Mouse (Mus musculus): ENCODE measurements around the gene Cfap157. TPM values are rescaled to one million over a fixed set of nuclear protein-coding genes. Genes with fewer than 3 reads are reported as not detected.

Gene Cfap157
- polyA plus RNA-seq, 1 experiment from 2014 or later, result 0.44 TPM

DNA sequence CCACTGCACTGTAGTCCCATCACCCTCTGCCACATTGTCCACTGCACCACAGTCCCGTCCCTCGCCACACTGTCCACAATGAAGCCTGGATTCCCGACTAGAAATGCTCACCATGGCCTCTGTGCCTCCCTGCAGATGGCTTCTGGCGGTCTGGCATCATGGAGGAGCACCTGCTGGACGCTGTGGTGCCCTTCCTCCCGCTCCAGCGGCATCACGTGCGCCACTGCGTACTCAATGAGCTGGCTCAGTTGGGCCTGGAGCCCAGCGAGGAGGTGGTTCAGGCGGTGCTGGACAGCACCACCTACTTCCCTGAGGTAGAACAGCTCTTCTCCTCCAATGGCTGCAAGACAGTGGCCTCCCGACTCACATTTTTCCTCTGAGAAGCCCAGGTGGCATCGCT is 22.9 kb downstream of the Cfap157 start:
- peaks cover 19% of the 10 kb centered on the region for H3K4me1 ChIP-seq
- no peak overlapping the region for H3K4me3 ChIP-seq
- H3K27me3 ChIP-seq (replicated peaks), result no peaks in the 10 kb centered on the region
- no peak overlapping the region for H3K9ac ChIP-seq
- no peaks in the 10 kb centered on the region for H3K9me3 ChIP-seq (replicated peaks)
- H3K36me3 ChIP-seq, result peaks cover 42% of the 10 kb centered on the region
- no peak for ATAC-seq
- no peak overlapping the region for H3K27ac ChIP-seq
- H3K4me2 ChIP-seq, result no peak overlapping the region
- 84% methylated on average over 14 of the region's 14 CpGs for WGBS (ENCODE audit: insufficient replicate concordance)

- WGBS (ENCODE audit: insufficient replicate concordance), result 65% methylated on average over 2 of the region's 2 CpGs
- no peak for ATAC-seq
- no peak overlapping the region for H3K27ac ChIP-seq
Measured at GRCm38 (mm10) chr2:32759001-32759400, 25.2 kb downstream of the Cfap157 start.

GRCm38 (mm10) chr2:32758503-32758902 is 25.7 kb downstream of the Cfap157 start:
- 77% methylated on average over 8 of the region's 8 CpGs for WGBS (ENCODE audit: insufficient replicate concordance)
- no peaks in the 10 kb centered on the region for H3K9me3 ChIP-seq (replicated peaks)
- H3K27me3 ChIP-seq (replicated peaks), result no peaks in the 10 kb centered on the region
- H3K4me1 ChIP-seq, result peaks cover 19% of the 10 kb centered on the region
- ATAC-seq, result no peak
- peak overlapping the region; percentile 12; the same call in 1 of the 2 replicates for H3K9ac ChIP-seq
- no peak overlapping the region for H3K4me2 ChIP-seq
- H3K4me3 ChIP-seq, result no peak overlapping the region
- H3K36me3 ChIP-seq, result peaks cover 49% of the 10 kb centered on the region
- H3K27ac ChIP-seq, result no peak overlapping the region

More at GRCm38 (mm10) chr2:32759001-32759400, 25.2 kb downstream of the Cfap157 start:
- H3K9me3 ChIP-seq (replicated peaks), result no peaks in the 10 kb centered on the region
- no peaks in the 10 kb centered on the region for H3K27me3 ChIP-seq (replicated peaks)
- no peak overlapping the region for H3K4me2 ChIP-seq
- H3K9ac ChIP-seq, result no peak overlapping the region
- H3K4me1 ChIP-seq, result peaks cover 19% of the 10 kb centered on the region
- H3K36me3 ChIP-seq, result peaks cover 49% of the 10 kb centered on the region
- no peak overlapping the region for H3K4me3 ChIP-seq

DNA sequence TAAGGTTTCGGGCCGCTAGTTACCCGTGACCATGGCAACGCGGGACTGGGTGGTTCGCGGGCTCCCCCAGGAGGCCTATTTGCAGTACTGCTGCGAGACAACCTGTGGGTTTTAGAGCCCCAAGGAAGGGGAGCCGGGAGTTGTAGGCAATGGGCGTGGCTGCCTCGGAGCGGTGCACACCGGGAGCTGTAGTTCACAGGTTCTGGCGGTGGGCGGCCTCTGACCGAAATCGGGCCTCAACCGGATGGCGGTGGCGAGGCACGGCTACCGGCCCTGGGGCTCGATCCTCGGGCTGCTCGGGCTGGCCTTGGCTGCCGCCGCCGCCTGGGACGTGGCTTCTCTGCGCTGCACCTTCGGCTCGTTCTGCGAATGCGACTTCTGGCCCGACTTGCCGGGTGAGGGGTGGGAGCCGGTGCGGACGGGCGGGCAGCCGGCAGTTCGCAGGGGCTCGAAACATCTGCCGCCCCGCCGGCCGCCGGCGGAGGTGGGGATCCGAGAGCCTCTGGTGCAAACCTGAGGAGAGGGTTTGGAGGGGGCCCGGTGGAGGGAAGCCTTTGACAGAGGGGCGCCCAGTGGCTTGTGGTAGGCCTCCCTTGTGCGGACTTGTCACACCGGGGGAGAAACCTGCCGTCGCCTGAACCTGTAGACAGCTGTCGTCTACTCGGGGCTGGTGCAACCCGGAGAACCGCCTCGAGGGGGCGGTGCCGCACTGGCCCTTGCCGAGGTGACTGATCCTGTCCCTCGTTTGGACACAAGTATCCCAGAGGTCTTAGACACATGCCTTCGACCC is 27.0 kb downstream of the Cfap157 start, which contains the start of gene Tor2a:
Tor2a (plus strand) TSS at position 179 of the 790 bp plus-strand sequence.
- Histone ChIP-seq H3K27me3 (replicated peaks) (no peaks in the 10 kb centered on the region), H3K27ac (peak within 1 kb of the TSS; percentile 85), H3K36me3 (peaks cover 49% of the 10 kb centered on the region), H3K9me3 (replicated peaks) (no peaks in the 10 kb centered on the region), H3K4me2 (peak within 1 kb of the TSS; percentile 99), H3K4me1 (peaks cover 19% of the 10 kb centered on the region), H3K9ac (peak within 1 kb of the TSS; percentile 91), H3K4me3 (peak within 1 kb of the TSS; percentile 79)
- under 1% methylated on average over 66 of the region's 66 CpGs for WGBS (ENCODE audit: insufficient replicate concordance)
- ATAC-seq, result peak; percentile 91

GRCm38 (mm10) chr2:32756674-32757055 is 27.6 kb downstream of the Cfap157 start:
- no peaks in the 10 kb centered on the region for H3K9me3 ChIP-seq (replicated peaks)
- 37% methylated on average over 6 of the region's 6 CpGs for WGBS (ENCODE audit: insufficient replicate concordance)
- H3K4me3 ChIP-seq, result no peak overlapping the region; the same call in 1 of the 2 replicates
- H3K27me3 ChIP-seq (replicated peaks), result no peaks in the 10 kb centered on the region
- peak overlapping the region; percentile 99 for H3K4me2 ChIP-seq
- H3K36me3 ChIP-seq, result peaks cover 44% of the 10 kb centered on the region
- peaks cover 19% of the 10 kb centered on the region for H3K4me1 ChIP-seq
- ATAC-seq, result no peak; the same call in 1 of the 2 replicates
- H3K9ac ChIP-seq, result no peak overlapping the region
- H3K27ac ChIP-seq, result no peak overlapping the region

- Histone ChIP-seq H3K4me3 (no peak overlapping the region), H3K36me3 (peaks cover 31% of the 10 kb centered on the region), H3K27me3 (replicated peaks) (no peaks in the 10 kb centered on the region), H3K9ac (no peak overlapping the region), H3K27ac (no peak overlapping the region), H3K9me3 (replicated peaks) (no peaks in the 10 kb centered on the region), H3K4me2 (no peak overlapping the region), H3K4me1 (peaks cover 4% of the 10 kb centered on the region; the same call in 1 of the 2 replicates)
- WGBS (ENCODE audit: insufficient replicate concordance), result 65% methylated on average over 10 of the region's 10 CpGs
- no peak for ATAC-seq
Measured at GRCm38 (mm10) chr2:32752181-32752580, 32.0 kb downstream of the Cfap157 start.

- ATAC-seq, result no peak
- Histone ChIP-seq H3K27me3 (replicated peaks) (no peaks in the 10 kb centered on the region), H3K27ac (no peak overlapping the region), H3K36me3 (peaks cover 34% of the 10 kb centered on the region), H3K4me1 (peaks cover 1% of the 10 kb centered on the region; the same call in 1 of the 2 replicates), H3K9ac (no peak overlapping the region), H3K9me3 (replicated peaks) (no peaks in the 10 kb centered on the region), H3K4me2 (peak overlapping the region; percentile 29), H3K4me3 (peak overlapping the region; percentile 2; the same call in 1 of the 2 replicates)
- 69% methylated on average over 9 of the region's 10 CpGs for WGBS (ENCODE audit: insufficient replicate concordance)
Measured at GRCm38 (mm10) chr2:32751665-32752033, 32.6 kb downstream of the Cfap157 start.

- H3K9ac ChIP-seq, result no peak overlapping the region
- H3K4me1 ChIP-seq, result no peaks in the 10 kb centered on the region
- H3K4me2 ChIP-seq, result peak overlapping the region; percentile 29
- WGBS (ENCODE audit: insufficient replicate concordance), result 61% methylated on average over 31 of the region's 31 CpGs
- H3K36me3 ChIP-seq, result peaks cover 38% of the 10 kb centered on the region
- no peaks in the 10 kb centered on the region for H3K9me3 ChIP-seq (replicated peaks)
- peak; percentile 56 for ATAC-seq
- H3K4me3 ChIP-seq, result peak overlapping the region; percentile 2; the same call in 1 of the 2 replicates
- no peak overlapping the region for H3K27ac ChIP-seq
- no peaks in the 10 kb centered on the region for H3K27me3 ChIP-seq (replicated peaks)
Measured at GRCm38 (mm10) chr2:32750887-32751664, 33.2 kb downstream of the Cfap157 start.

GRCm38 (mm10) chr2:32750199-32750598 is 34.0 kb downstream of the Cfap157 start:
- Histone ChIP-seq H3K4me1 (no peaks in the 10 kb centered on the region), H3K9ac (no peak overlapping the region), H3K27ac (no peak overlapping the region), H3K4me2 (no peak overlapping the region), H3K27me3 (replicated peaks) (0 out of 2 replicates have a peak, but pooled peaks cover 3% of the 10 kb centered on the region), H3K4me3 (no peak overlapping the region), H3K9me3 (replicated peaks) (no peaks in the 10 kb centered on the region), H3K36me3 (peaks cover 46% of the 10 kb centered on the region)
- no peak for ATAC-seq
- WGBS (ENCODE audit: insufficient replicate concordance), result 63% methylated on average over 7 of the region's 7 CpGs

DNA sequence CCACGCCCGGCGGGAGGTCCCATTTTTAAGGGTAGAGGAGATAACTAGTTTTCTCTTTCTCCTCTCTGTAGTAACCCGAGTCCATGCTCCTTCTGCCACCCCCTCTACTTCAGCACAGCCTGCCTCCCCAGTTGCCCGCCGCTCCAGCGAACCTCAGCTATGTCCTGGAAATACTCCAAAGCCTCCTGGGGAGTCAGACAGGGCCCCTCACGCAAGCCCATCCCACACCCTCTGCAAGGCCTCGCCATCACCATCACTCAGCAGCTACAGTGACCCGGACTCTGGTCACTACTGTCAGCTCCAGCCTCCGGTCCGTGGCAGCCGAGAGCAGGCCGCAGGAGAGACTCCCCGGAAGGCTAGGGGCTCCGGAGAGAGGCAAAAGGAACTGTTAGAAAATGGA is 35.1 kb downstream of the Cfap157 start:
- Histone ChIP-seq H3K4me1 (no peaks in the 10 kb centered on the region), H3K4me3 (no peak overlapping the region), H3K36me3 (peaks cover 38% of the 10 kb centered on the region), H3K4me2 (no peak overlapping the region), H3K27ac (no peak overlapping the region), H3K27me3 (replicated peaks) (0 out of 2 replicates have a peak, but pooled peaks cover 3% of the 10 kb centered on the region), H3K9ac (no peak overlapping the region), H3K9me3 (replicated peaks) (no peaks in the 10 kb centered on the region)
- ATAC-seq, result no peak
- 79% methylated on average over 16 of the region's 16 CpGs for WGBS (ENCODE audit: insufficient replicate concordance)

DNA sequence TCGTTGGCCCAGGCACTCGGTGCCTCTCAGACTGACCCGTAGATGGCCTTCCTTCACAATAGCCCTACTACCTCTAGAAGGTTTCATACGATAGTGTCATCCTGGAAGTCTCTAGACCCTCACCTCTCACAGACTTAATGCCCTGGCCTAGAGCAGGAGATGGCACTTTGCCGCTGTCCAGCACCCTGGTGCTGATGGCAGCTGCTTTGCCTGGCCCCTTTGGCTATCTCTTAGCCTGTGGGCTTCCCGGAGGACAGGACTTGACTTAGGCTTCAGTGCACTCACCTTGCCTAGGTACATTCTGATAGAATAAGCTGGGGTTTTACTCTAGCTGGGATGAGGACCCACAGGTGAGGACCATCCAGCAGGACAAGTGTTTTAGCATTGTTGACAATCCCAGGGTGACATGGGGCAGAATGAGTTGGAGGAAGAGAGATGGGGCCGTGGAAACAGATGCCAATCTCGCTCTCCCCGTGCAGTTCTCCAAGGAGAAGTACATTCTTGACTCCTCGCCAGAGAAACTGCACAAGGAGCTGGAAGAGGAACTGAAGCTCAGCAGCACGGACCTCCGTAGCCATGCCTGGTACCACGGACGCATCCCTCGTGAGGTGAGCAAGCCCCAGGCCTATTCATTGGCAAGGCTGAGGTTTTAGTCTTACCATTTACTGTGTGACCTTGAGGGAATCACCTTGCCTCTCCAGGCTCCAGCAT is 39.8 kb downstream of the Cfap157 start:
- no peak overlapping the region for H3K4me2 ChIP-seq
- H3K4me1 ChIP-seq, result peaks cover 11% of the 10 kb centered on the region
- no peak overlapping the region for H3K9ac ChIP-seq
- WGBS (ENCODE audit: insufficient replicate concordance), result 62% methylated on average over 15 of the region's 15 CpGs
- no peak overlapping the region for H3K4me3 ChIP-seq
- H3K36me3 ChIP-seq, result peaks cover 25% of the 10 kb centered on the region
- no peak overlapping the region for H3K27ac ChIP-seq
- H3K27me3 ChIP-seq (replicated peaks), result peaks cover 36% of the 10 kb centered on the region
- no peak for ATAC-seq
- no peaks in the 10 kb centered on the region for H3K9me3 ChIP-seq (replicated peaks)
